Mouse (Mus musculus) forebrain, embryonic 13.5 days (tissue): ENCODE results near the gene Vps41. TPM values are rescaled to one million over a fixed set of nuclear protein-coding genes. Genes with fewer than 3 reads are reported as not detected.

Experiments
- ATAC-seq: fragments of 200-750 bp; cut with Nextera tagmentation; 2 replicates; pipeline ENCODE4 v1.8.0; 2017
- H3K27ac ChIP-seq: fragments of 300-500 bp; sonication (generic); 2 replicates; pipeline ENCODE4 v1.5.1; 2015; ENCODE audit warnings: inconsistent platforms, mild to moderate bottlenecking, moderate library complexity
- H3K27me3 ChIP-seq: fragments of 300-500 bp; sonication (generic); 2 replicates; pipeline ENCODE4 v1.6.1; 2015; ENCODE audit warnings: mild to moderate bottlenecking, inconsistent platforms
- H3K36me3 ChIP-seq: fragments of 300-500 bp; sonication (generic); 2 replicates; pipeline ENCODE4 v1.6.1; 2015; ENCODE audit warnings: mild to moderate bottlenecking, inconsistent platforms; ENCODE audit not compliant: poor library complexity, severe bottlenecking
- H3K4me1 ChIP-seq: fragments of 300-500 bp; sonication (generic); 2 replicates; pipeline ENCODE4 v1.6.1; 2015; ENCODE audit warnings: inconsistent platforms
- H3K4me2 ChIP-seq: fragments of 300-500 bp; sonication (generic); 2 replicates; pipeline ENCODE4 v1.6.1; 2015; ENCODE audit warnings: inconsistent platforms, mild to moderate bottlenecking, moderate library complexity
- H3K4me3 ChIP-seq: fragments of 300-500 bp; sonication (generic); 2 replicates; pipeline ENCODE4 v1.5.1; 2015; ENCODE audit warnings: mild to moderate bottlenecking, inconsistent platforms
- H3K9ac ChIP-seq: fragments of 300-500 bp; sonication (generic); 2 replicates; pipeline ENCODE4 v1.6.1; 2015; ENCODE audit warnings: mild to moderate bottlenecking, inconsistent platforms
- H3K9me3 ChIP-seq: fragments of 300-500 bp; sonication (generic); replicated peaks from 2 replicates; pipeline ENCODE4 v1.6.1; 2016; ENCODE audit warnings: inconsistent platforms
- WGBS: fragments of 180-500 bp; shearing (Covaris S2); methylation state at CpG from one replicate; pipeline ENCODE4 v1.1.7; 2015; 5-methylcytosine and 5-hydroxymethylcytosine counted together
- polyA plus RNA-seq: library from polyadenylated mRNA; unstranded; fragments of >200 nt; fragmentation: Nextera tagmentation; extraction: Ambion mirVana; gene quantifications from 2 replicates; pipeline ENCODE4 v1.2.1, GENCODE M21; 2015

Vps41 gene
- 90.3 and 100 TPM in 2 replicates for polyA plus RNA-seq

- 0% methylated on average over 21 of the region's 21 CpGs for WGBS
- H3K27ac ChIP-seq = no peak within 1 kb of the TSS
- H3K4me3 ChIP-seq = peak within 1 kb of the TSS; percentile 70
- peaks cover 10% of the 10 kb centered on the region for H3K4me1 ChIP-seq
- ATAC-seq = peak; percentile 100
- peak within 1 kb of the TSS; percentile 63 for H3K4me2 ChIP-seq
- H3K36me3 ChIP-seq = no peaks in the 10 kb centered on the region
- no peaks in the 10 kb centered on the region for H3K27me3 ChIP-seq
- H3K9me3 ChIP-seq = no peaks in the 10 kb centered on the region
- peak within 1 kb of the TSS; percentile 76 for H3K9ac ChIP-seq
These were observed at the start of gene Vps41 for GRCm38 (mm10) chr13:18717185-18717584. Vps41 (plus strand) TSS chr13:18717286.

GRCm38 (mm10) chr13:18698518-18699065 is 18.5 kb upstream of the Vps41 start:
- H3K4me1 ChIP-seq = no peaks in the 10 kb centered on the region
- no peaks in the 10 kb centered on the region for H3K9me3 ChIP-seq
- H3K36me3 ChIP-seq = no peaks in the 10 kb centered on the region
- WGBS = 46% methylated on average over 7 of the region's 7 CpGs
- ATAC-seq = peak; percentile 85
- H3K4me2 ChIP-seq = no peak overlapping the region
- H3K4me3 ChIP-seq = no peak overlapping the region
- H3K27ac ChIP-seq = no peak overlapping the region
- no peak overlapping the region for H3K9ac ChIP-seq
- no peaks in the 10 kb centered on the region for H3K27me3 ChIP-seq

GRCm38 (mm10) chr13:18711685-18712084 is 5.4 kb upstream of the Vps41 start:
- Histone ChIP-seq H3K9ac (no peak overlapping the region), H3K27me3 (no peaks in the 10 kb centered on the region), H3K4me1 (no peaks in the 10 kb centered on the region), H3K36me3 (no peaks in the 10 kb centered on the region), H3K9me3 (no peaks in the 10 kb centered on the region), H3K27ac (no peak overlapping the region), H3K4me2 (no peak overlapping the region), H3K4me3 (no peak overlapping the region)
- 89% methylated on average over 1 of the region's 1 CpGs for WGBS
- ATAC-seq = no peak

GRCm38 (mm10) chr13:18716707-18717106 is 379 bp upstream of the Vps41 start:
- ATAC-seq = peak; percentile 57
- Histone ChIP-seq H3K4me2 (peak overlapping the region; percentile 24; the same call in 1 of the 2 replicates), H3K36me3 (no peaks in the 10 kb centered on the region), H3K4me3 (peak overlapping the region; percentile 70), H3K27me3 (no peaks in the 10 kb centered on the region), H3K4me1 (peaks cover 10% of the 10 kb centered on the region), H3K27ac (no peak overlapping the region), H3K9me3 (no peaks in the 10 kb centered on the region), H3K9ac (no peak overlapping the region)
- 49% methylated on average over 5 of the region's 5 CpGs for WGBS

- H3K36me3 ChIP-seq = no peaks in the 10 kb centered on the region
- WGBS = 78% methylated on average over 5 of the region's 5 CpGs
- no peak overlapping the region for H3K9ac ChIP-seq
- ATAC-seq = no peak
- no peak overlapping the region for H3K27ac ChIP-seq
- H3K4me3 ChIP-seq = peak overlapping the region; percentile 70; the same call in 1 of the 2 replicates
- peaks cover 10% of the 10 kb centered on the region for H3K4me1 ChIP-seq
- H3K9me3 ChIP-seq = no peaks in the 10 kb centered on the region
- H3K27me3 ChIP-seq = no peaks in the 10 kb centered on the region
- H3K4me2 ChIP-seq = peak overlapping the region; percentile 63; the same call in 1 of the 2 replicates
These were observed 1.4 kb downstream of the Vps41 start for GRCm38 (mm10) chr13:18718461-18718860.

GRCm38 (mm10) chr13:18730666-18731065 is 13.6 kb downstream of the Vps41 start:
- Histone ChIP-seq H3K4me3 (no peak overlapping the region), H3K4me2 (no peak overlapping the region), H3K4me1 (no peaks in the 10 kb centered on the region), H3K36me3 (peaks cover 24% of the 10 kb centered on the region), H3K27ac (no peak overlapping the region), H3K27me3 (no peaks in the 10 kb centered on the region), H3K9ac (no peak overlapping the region), H3K9me3 (peaks cover 4% of the 10 kb centered on the region; the same call in 1 of the 2 replicates)
- ATAC-seq = no peak
- WGBS = 98% methylated on average over 3 of the region's 3 CpGs

- no peak overlapping the region for H3K4me3 ChIP-seq
- H3K4me2 ChIP-seq = no peak overlapping the region
- H3K36me3 ChIP-seq = peaks cover 22% of the 10 kb centered on the region
- H3K9ac ChIP-seq = no peak overlapping the region
- peaks cover 6% of the 10 kb centered on the region; the same call in 1 of the 2 replicates for H3K9me3 ChIP-seq
- no peaks in the 10 kb centered on the region for H3K27me3 ChIP-seq
- H3K4me1 ChIP-seq = no peaks in the 10 kb centered on the region
- 63% methylated on average over 1 of the region's 1 CpGs for WGBS
- no peak overlapping the region for H3K27ac ChIP-seq
- ATAC-seq = no peak
These were observed 19.5 kb downstream of the Vps41 start for GRCm38 (mm10) chr13:18736590-18736989.

GRCm38 (mm10) chr13:18743575-18744265 is 26.6 kb downstream of the Vps41 start:
- H3K27me3 ChIP-seq = no peaks in the 10 kb centered on the region
- H3K4me2 ChIP-seq = no peak overlapping the region
- no peaks in the 10 kb centered on the region for H3K4me1 ChIP-seq
- 80% methylated on average over 16 of the region's 16 CpGs for WGBS
- H3K36me3 ChIP-seq = peaks cover 27% of the 10 kb centered on the region
- H3K9ac ChIP-seq = no peak overlapping the region
- peak overlapping the region; percentile 55 for H3K27ac ChIP-seq
- peak; percentile 66; the same call in 1 of the 2 replicates for ATAC-seq
- peaks cover 6% of the 10 kb centered on the region; the same call in 1 of the 2 replicates for H3K9me3 ChIP-seq
- no peak overlapping the region for H3K4me3 ChIP-seq

GRCm38 (mm10) chr13:18744266-18744652 is 27.2 kb downstream of the Vps41 start:
- Histone ChIP-seq H3K4me3 (no peak overlapping the region), H3K27ac (no peak overlapping the region), H3K9ac (no peak overlapping the region), H3K27me3 (no peaks in the 10 kb centered on the region), H3K4me1 (no peaks in the 10 kb centered on the region), H3K9me3 (peaks cover 6% of the 10 kb centered on the region; the same call in 1 of the 2 replicates), H3K4me2 (no peak overlapping the region), H3K36me3 (peaks cover 27% of the 10 kb centered on the region)
- WGBS = 74% methylated on average over 4 of the region's 4 CpGs
- no peak for ATAC-seq

- Histone ChIP-seq H3K27ac (no peak overlapping the region), H3K9me3 (no peaks in the 10 kb centered on the region), H3K4me2 (no peak overlapping the region), H3K27me3 (no peaks in the 10 kb centered on the region), H3K9ac (no peak overlapping the region), H3K36me3 (no peaks in the 10 kb centered on the region), H3K4me3 (no peak overlapping the region), H3K4me1 (no peaks in the 10 kb centered on the region)
- WGBS = 86% methylated on average over 3 of the region's 3 CpGs
- ATAC-seq = no peak
These were observed 40.9 kb downstream of the Vps41 start for GRCm38 (mm10) chr13:18757958-18758357.

- WGBS = 95% methylated on average over 5 of the region's 5 CpGs
- no peaks in the 10 kb centered on the region for H3K4me1 ChIP-seq
These were observed 42.4 kb downstream of the Vps41 start for GRCm38 (mm10) chr13:18759361-18760056.

GRCm38 (mm10) chr13:18761452-18761851 is 44.4 kb downstream of the Vps41 start:
- Histone ChIP-seq H3K4me3 (no peak overlapping the region), H3K4me1 (no peaks in the 10 kb centered on the region)

More at GRCm38 (mm10) chr13:18759361-18760056, 42.4 kb downstream of the Vps41 start:
- no peak for ATAC-seq
- no peaks in the 10 kb centered on the region for H3K27me3 ChIP-seq
- H3K4me2 ChIP-seq = no peak overlapping the region
- H3K4me3 ChIP-seq = no peak overlapping the region
- H3K36me3 ChIP-seq = no peaks in the 10 kb centered on the region
- no peak overlapping the region for H3K27ac ChIP-seq
- no peaks in the 10 kb centered on the region for H3K9me3 ChIP-seq
- no peak overlapping the region for H3K9ac ChIP-seq

More at GRCm38 (mm10) chr13:18761452-18761851, 44.4 kb downstream of the Vps41 start:
- H3K9me3 ChIP-seq = no peaks in the 10 kb centered on the region
- no peak overlapping the region for H3K9ac ChIP-seq
- H3K4me2 ChIP-seq = no peak overlapping the region
- H3K27ac ChIP-seq = no peak overlapping the region
- ATAC-seq = no peak
- H3K36me3 ChIP-seq = no peaks in the 10 kb centered on the region
- H3K27me3 ChIP-seq = no peaks in the 10 kb centered on the region
- 63% methylated on average over 1 of the region's 1 CpGs for WGBS
